Mouse (Mus musculus): ENCODE data around the gene Zfp663.

The Zfp663 gene

GRCm38 (mm10) chr2:165368496-165368895 lies at the start of gene Zfp663:
Gene Zfp663, minus strand, starts transcription at chr2:165368729.
- DNase-seq (ENCODE audit: low read depth, low spot score): peak; percentile 29

GRCm38 (mm10) chr2:165417291-165417690 lies 48.8 kb upstream of the Zfp663 start:
- DNase-seq (ENCODE audit: low read depth, low spot score): no peak

- peak; percentile 15 for DNase-seq (ENCODE audit: low read depth, low spot score)
These were observed 47.3 kb upstream of the Zfp663 start for GRCm38 (mm10) chr2:165415795-165416194.

- DNase-seq (ENCODE audit: low read depth, low spot score): no peak
These were observed 46.7 kb upstream of the Zfp663 start for GRCm38 (mm10) chr2:165415141-165415721.

- DNase-seq (ENCODE audit: low read depth, low spot score): no peak
These were observed 45.8 kb upstream of the Zfp663 start for GRCm38 (mm10) chr2:165414321-165414720.

GRCm38 (mm10) chr2:165413884-165414283 lies 45.4 kb upstream of the Zfp663 start:
- no peak for DNase-seq (ENCODE audit: low read depth, low spot score)

GRCm38 (mm10) chr2:165407700-165408301 lies 39.3 kb upstream of the Zfp663 start:
- DNase-seq (ENCODE audit: low read depth, low spot score): peak; percentile 74

GRCm38 (mm10) chr2:165405351-165405750 lies 36.8 kb upstream of the Zfp663 start:
- no peak for DNase-seq (ENCODE audit: low read depth, low spot score)

GRCm38 (mm10) chr2:165404951-165405350 lies 36.4 kb upstream of the Zfp663 start:
- no peak for DNase-seq (ENCODE audit: low read depth, low spot score)

GRCm38 (mm10) chr2:165398164-165398785 lies 29.7 kb upstream of the Zfp663 start:
- DNase-seq (ENCODE audit: low read depth, low spot score): peak; percentile 88

- DNase-seq (ENCODE audit: low read depth, low spot score): no peak
These were observed 29.1 kb upstream of the Zfp663 start for GRCm38 (mm10) chr2:165397502-165398163.

GRCm38 (mm10) chr2:165396831-165397501 lies 28.4 kb upstream of the Zfp663 start:
- peak; percentile 23 for DNase-seq (ENCODE audit: low read depth, low spot score)

- DNase-seq (ENCODE audit: low read depth, low spot score): no peak
These were observed 23.6 kb upstream of the Zfp663 start for GRCm38 (mm10) chr2:165392156-165392555.

- DNase-seq (ENCODE audit: low read depth, low spot score): peak; percentile 74
These were observed 23.0 kb upstream of the Zfp663 start for GRCm38 (mm10) chr2:165391561-165391960.

- DNase-seq (ENCODE audit: low read depth, low spot score): no peak
These were observed 20.9 kb upstream of the Zfp663 start for GRCm38 (mm10) chr2:165389299-165389952.

- peak; percentile 95 for DNase-seq (ENCODE audit: low read depth, low spot score)
These were observed 19.4 kb upstream of the Zfp663 start, which contains the start of gene Zfp334 for GRCm38 (mm10) chr2:165387844-165388495. Gene Zfp334, minus strand, starts transcription at chr2:165388259.

- no peak for DNase-seq (ENCODE audit: low read depth, low spot score)
These were observed 18.8 kb upstream of the Zfp663 start for GRCm38 (mm10) chr2:165387370-165387769.

- DNase-seq (ENCODE audit: low read depth, low spot score): peak; percentile 68
These were observed 11.5 kb upstream of the Zfp663 start for GRCm38 (mm10) chr2:165380050-165380449.

- no peak for DNase-seq (ENCODE audit: low read depth, low spot score)
These were observed 7.5 kb upstream of the Zfp663 start for GRCm38 (mm10) chr2:165376001-165376400.

- no peak for DNase-seq (ENCODE audit: low read depth, low spot score)
These were observed 6.9 kb upstream of the Zfp663 start for GRCm38 (mm10) chr2:165375478-165375877.

- peak; percentile 71 for DNase-seq (ENCODE audit: low read depth, low spot score)
These were observed 2.5 kb upstream of the Zfp663 start for GRCm38 (mm10) chr2:165371066-165371465.

Measured in ZHBTc4 (cell line).